Mouse (Mus musculus): ENCODE results near the gene Gstm2. TPM values are rescaled to one million over a fixed set of nuclear protein-coding genes. Genes with fewer than 3 reads are reported as not detected.
"Not testable (repeated sequence)": the region's sequence is repeated elsewhere in the genome, so short reads cannot be mapped to it uniquely, and the experiment has no call there.

Gstm2 gene
- polyA plus RNA-seq, 1 experiment from 2014 or later = 18.2 TPM

GRCm38 (mm10) chr3:107983771-107984170 is 2.5 kb downstream of the Gstm2 start:
- no peak overlapping the region for H3K9ac ChIP-seq (ENCODE audit: low read depth, low read length)
- H3K27me3 ChIP-seq (replicated peaks; ENCODE audit: control insufficient read depth, insufficient read depth, low read length) = no peaks in the 10 kb centered on the region
- H3K4me1 ChIP-seq (replicated peaks; ENCODE audit: control insufficient read depth, insufficient read depth, low read length) = no peaks in the 10 kb centered on the region; the same call in 1 of the 2 replicates
- no peaks in the 10 kb centered on the region for H3K36me3 ChIP-seq (ENCODE audit: control insufficient read depth, insufficient read depth, low read length)
- H3K27ac ChIP-seq (ENCODE audit: low read depth, low read length) = no peak overlapping the region
- no peak for DNase-seq (ENCODE audit: low spot score)
- no peaks in the 10 kb centered on the region for H3K9me3 ChIP-seq (ENCODE audit: control insufficient read depth, low read length)
- H3K4me2 ChIP-seq = no peak overlapping the region
- no peak overlapping the region for H3K4me3 ChIP-seq (ENCODE audit: low read depth, low read length)
- 47% methylated on average over 3 of the region's 3 CpGs for WGBS
- no peak for ATAC-seq (replicated peaks; ENCODE audit: low FRiP score)

GRCm38 (mm10) chr3:107982726-107983125 is 3.5 kb downstream of the Gstm2 start:
- no peak overlapping the region for H3K9ac ChIP-seq (ENCODE audit: low read depth, low read length)
- H3K4me3 ChIP-seq (ENCODE audit: low read depth, low read length) = no peak overlapping the region
- H3K36me3 ChIP-seq (ENCODE audit: control insufficient read depth, insufficient read depth, low read length) = no peaks in the 10 kb centered on the region
- 67% methylated on average over 6 of the region's 6 CpGs for WGBS
- H3K9me3 ChIP-seq (ENCODE audit: control insufficient read depth, low read length) = no peaks in the 10 kb centered on the region
- no peak overlapping the region for H3K27ac ChIP-seq (ENCODE audit: low read depth, low read length)
- ATAC-seq (replicated peaks; ENCODE audit: low FRiP score) (no peak), DNase-seq (ENCODE audit: low spot score) (no peak)
- H3K4me1 ChIP-seq (replicated peaks; ENCODE audit: control insufficient read depth, insufficient read depth, low read length) = peaks cover 3% of the 10 kb centered on the region; the same call in 1 of the 2 replicates
- no peak overlapping the region for H3K4me2 ChIP-seq
- no peaks in the 10 kb centered on the region for H3K27me3 ChIP-seq (replicated peaks; ENCODE audit: control insufficient read depth, insufficient read depth, low read length)

GRCm38 (mm10) chr3:107981261-107981660 is 5.0 kb downstream of the Gstm2 start:
- 62% methylated on average over 3 of the region's 3 CpGs for WGBS
- Histone ChIP-seq H3K9ac (ENCODE audit: low read depth, low read length) (no peak overlapping the region), H3K36me3 (ENCODE audit: control insufficient read depth, insufficient read depth, low read length) (no peaks in the 10 kb centered on the region), H3K4me1 (replicated peaks; ENCODE audit: control insufficient read depth, insufficient read depth, low read length) (peaks cover 3% of the 10 kb centered on the region; the same call in 1 of the 2 replicates), H3K4me3 (ENCODE audit: low read depth, low read length) (no peak overlapping the region), H3K27me3 (replicated peaks; ENCODE audit: control insufficient read depth, insufficient read depth, low read length) (no peaks in the 10 kb centered on the region), H3K9me3 (ENCODE audit: control insufficient read depth, low read length) (no peaks in the 10 kb centered on the region), H3K4me2 (no peak overlapping the region), H3K27ac (ENCODE audit: low read depth, low read length) (no peak overlapping the region)
- no peak for DNase-seq (ENCODE audit: low spot score)
- ATAC-seq (replicated peaks; ENCODE audit: low FRiP score) = no peak

GRCm38 (mm10) chr3:107977691-107978090 is 8.6 kb downstream of the Gstm2 start:
- H3K27me3 ChIP-seq (replicated peaks; ENCODE audit: control insufficient read depth, insufficient read depth, low read length) = no peaks in the 10 kb centered on the region
- no peaks in the 10 kb centered on the region for H3K9me3 ChIP-seq (ENCODE audit: control insufficient read depth, low read length)
- DNase-seq (ENCODE audit: low spot score) (no peak), ATAC-seq (replicated peaks; ENCODE audit: low FRiP score) (no peak)
- no peaks in the 10 kb centered on the region for H3K36me3 ChIP-seq (ENCODE audit: control insufficient read depth, insufficient read depth, low read length)
- no peak overlapping the region for H3K9ac ChIP-seq (ENCODE audit: low read depth, low read length)
- no peak overlapping the region for H3K4me2 ChIP-seq
- no peak overlapping the region for H3K4me3 ChIP-seq (ENCODE audit: low read depth, low read length)
- no peak overlapping the region for H3K27ac ChIP-seq (ENCODE audit: low read depth, low read length)
- H3K4me1 ChIP-seq (replicated peaks; ENCODE audit: control insufficient read depth, insufficient read depth, low read length) = peaks cover 3% of the 10 kb centered on the region; the same call in 1 of the 2 replicates
- 48% methylated on average over 3 of the region's 3 CpGs for WGBS

- WGBS = 80% methylated on average over 1 of the region's 1 CpGs
- Histone ChIP-seq H3K36me3 (ENCODE audit: control insufficient read depth, insufficient read depth, low read length) (no peaks in the 10 kb centered on the region), H3K4me3 (ENCODE audit: low read depth, low read length) (no peak overlapping the region), H3K9me3 (ENCODE audit: control insufficient read depth, low read length) (no peaks in the 10 kb centered on the region), H3K27me3 (replicated peaks; ENCODE audit: control insufficient read depth, insufficient read depth, low read length) (no peaks in the 10 kb centered on the region), H3K4me1 (replicated peaks; ENCODE audit: control insufficient read depth, insufficient read depth, low read length) (peaks cover 3% of the 10 kb centered on the region; the same call in 1 of the 2 replicates), H3K27ac (ENCODE audit: low read depth, low read length) (no peak overlapping the region), H3K4me2 (no peak overlapping the region), H3K9ac (ENCODE audit: low read depth, low read length) (no peak overlapping the region)
- ATAC-seq (replicated peaks; ENCODE audit: low FRiP score) = no peak
- no peak for DNase-seq (ENCODE audit: low spot score)
Measured at GRCm38 (mm10) chr3:107974237-107974636, 12.0 kb downstream of the Gstm2 start.

- no peaks in the 10 kb centered on the region for H3K9me3 ChIP-seq (ENCODE audit: control insufficient read depth, low read length)
- ATAC-seq (replicated peaks; ENCODE audit: low FRiP score) = no peak
- WGBS = 73% methylated on average over 3 of the region's 3 CpGs
- H3K4me2 ChIP-seq = no peak overlapping the region
- no peak overlapping the region for H3K27ac ChIP-seq (ENCODE audit: low read depth, low read length)
- H3K4me3 ChIP-seq (ENCODE audit: low read depth, low read length) = no peak overlapping the region
- DNase-seq (ENCODE audit: low spot score) = no peak
- H3K27me3 ChIP-seq (replicated peaks; ENCODE audit: control insufficient read depth, insufficient read depth, low read length) = no peaks in the 10 kb centered on the region
- no peaks in the 10 kb centered on the region for H3K4me1 ChIP-seq (replicated peaks; ENCODE audit: control insufficient read depth, insufficient read depth, low read length)
- no peaks in the 10 kb centered on the region for H3K36me3 ChIP-seq (ENCODE audit: control insufficient read depth, insufficient read depth, low read length)
- H3K9ac ChIP-seq (ENCODE audit: low read depth, low read length) = no peak overlapping the region
Measured at GRCm38 (mm10) chr3:107972070-107972469, 14.2 kb downstream of the Gstm2 start.

- H3K36me3 ChIP-seq (ENCODE audit: control insufficient read depth, insufficient read depth, low read length); H3K4me2 ChIP-seq; H3K4me1 ChIP-seq (replicated peaks; ENCODE audit: control insufficient read depth, insufficient read depth, low read length); H3K27me3 ChIP-seq (replicated peaks; ENCODE audit: control insufficient read depth, insufficient read depth, low read length); H3K27ac ChIP-seq (ENCODE audit: low read depth, low read length); DNase-seq (ENCODE audit: low spot score); H3K9me3 ChIP-seq (ENCODE audit: control insufficient read depth, low read length); ATAC-seq (replicated peaks; ENCODE audit: low FRiP score); H3K9ac ChIP-seq (ENCODE audit: low read depth, low read length); H3K4me3 ChIP-seq (ENCODE audit: low read depth, low read length): not testable (repeated sequence)
- WGBS = 63% methylated on average over 3 of the region's 3 CpGs
Measured at GRCm38 (mm10) chr3:107971101-107971500, 15.2 kb downstream of the Gstm2 start.

- ATAC-seq (replicated peaks; ENCODE audit: low FRiP score) = 0 out of 2 replicates have a peak, but pooled peaks have one; percentile 19
- peak within 1 kb of the TSS; percentile 26 for H3K4me2 ChIP-seq
- WGBS = 49% methylated on average over 13 of the region's 13 CpGs
Measured at GRCm38 (mm10) chr3:107968724-107969395, 17.4 kb downstream of the Gstm2 start, which contains the start of gene Gstm3. Gstm3 (minus strand) TSS chr3:107969283.

GRCm38 (mm10) chr3:107966631-107967030 is 19.6 kb downstream of the Gstm2 start:
- Histone ChIP-seq H3K4me3 (ENCODE audit: low read depth, low read length) (no peak overlapping the region), H3K4me2 (no peak overlapping the region), H3K36me3 (ENCODE audit: control insufficient read depth, insufficient read depth, low read length) (no peaks in the 10 kb centered on the region), H3K9me3 (ENCODE audit: control insufficient read depth, low read length) (no peaks in the 10 kb centered on the region), H3K9ac (ENCODE audit: low read depth, low read length) (no peak overlapping the region), H3K27ac (ENCODE audit: low read depth, low read length) (no peak overlapping the region), H3K4me1 (replicated peaks; ENCODE audit: control insufficient read depth, insufficient read depth, low read length) (peaks cover 11% of the 10 kb centered on the region), H3K27me3 (replicated peaks; ENCODE audit: control insufficient read depth, insufficient read depth, low read length) (no peaks in the 10 kb centered on the region)
- 84% methylated on average over 5 of the region's 5 CpGs for whole genome bisulfite sequencing
- ATAC-seq (replicated peaks; ENCODE audit: low FRiP score) (no peak), DNase-seq (ENCODE audit: low spot score) (no peak)

More at GRCm38 (mm10) chr3:107968724-107969395, 17.4 kb downstream of the Gstm2 start, which contains the start of gene Gstm3:
- DNase-seq (ENCODE audit: low spot score) = no peak
- H3K9me3 ChIP-seq (ENCODE audit: control insufficient read depth, low read length) = no peaks in the 10 kb centered on the region
- no peaks in the 10 kb centered on the region for H3K27me3 ChIP-seq (replicated peaks; ENCODE audit: control insufficient read depth, insufficient read depth, low read length)
- H3K27ac ChIP-seq (ENCODE audit: low read depth, low read length) = no peak within 1 kb of the TSS
- no peaks in the 10 kb centered on the region for H3K36me3 ChIP-seq (ENCODE audit: control insufficient read depth, insufficient read depth, low read length)
- peaks cover 7% of the 10 kb centered on the region for H3K4me1 ChIP-seq (replicated peaks; ENCODE audit: control insufficient read depth, insufficient read depth, low read length)
- H3K4me3 ChIP-seq (ENCODE audit: low read depth, low read length) = no peak within 1 kb of the TSS
- no peak within 1 kb of the TSS for H3K9ac ChIP-seq (ENCODE audit: low read depth, low read length)

Data from liver, embryonic 11.5 days (tissue).